Mouse (Mus musculus): ENCODE measurements around the gene Ablim1. TPM values are rescaled to one million over a fixed set of nuclear protein-coding genes. Genes with fewer than 3 reads are reported as not detected.

The Ablim1 gene
- polyA plus RNA-seq, 1 experiment from 2014 or later = 16.4 TPM

DNA sequence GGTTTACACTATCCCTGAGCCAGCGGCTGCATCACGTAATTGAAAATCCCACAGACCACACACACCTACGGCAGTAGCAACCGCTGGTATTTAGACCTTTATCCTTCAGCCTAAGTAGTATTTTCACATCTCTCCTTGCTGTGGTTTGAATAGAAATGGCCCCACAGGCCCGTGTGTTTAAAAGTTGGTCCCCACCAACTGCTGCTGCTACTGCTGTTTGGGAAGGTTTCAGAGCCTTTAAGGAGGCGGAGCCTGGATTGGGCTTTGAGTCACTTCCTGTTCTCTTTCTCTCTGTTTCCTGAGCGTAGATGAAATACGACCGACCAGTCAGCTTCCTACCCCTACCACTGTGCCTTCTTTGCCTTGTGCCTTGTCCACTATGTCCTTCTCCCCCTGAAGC lies 214.7 kb downstream of the Ablim1 start:
- Histone ChIP-seq H3K27me3 (ENCODE audit: low read depth, poor library complexity, severe bottlenecking) (no peaks in the 10 kb centered on the region), H3K4me1 (peaks cover 19% of the 10 kb centered on the region), H3K27ac (no peak overlapping the region), H3K36me3 (no peaks in the 10 kb centered on the region), H3K9me3 (replicated peaks) (no peaks in the 10 kb centered on the region), H3K4me3 (no peak overlapping the region)
- DNase-seq (ENCODE audit: low spot score) = no peak
- WGBS = 92% methylated on average over 9 of the region's 9 CpGs

DNA sequence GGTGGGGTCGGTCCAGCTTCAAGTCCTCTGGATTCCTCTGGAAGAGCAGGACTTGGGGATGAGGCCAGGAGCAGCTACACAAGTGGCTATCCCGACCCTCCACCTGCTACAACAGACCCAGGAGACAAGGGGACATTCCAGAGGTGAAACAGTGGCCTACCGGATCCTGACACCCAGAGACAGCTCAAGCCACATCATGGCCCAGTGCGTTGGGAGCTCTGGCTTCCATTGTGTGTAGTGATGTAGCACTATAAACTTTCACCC lies 215.7 kb downstream of the Ablim1 start:
- Histone ChIP-seq H3K27ac (no peak overlapping the region), H3K36me3 (no peaks in the 10 kb centered on the region), H3K9me3 (replicated peaks) (no peaks in the 10 kb centered on the region), H3K4me3 (no peak overlapping the region), H3K4me1 (peaks cover 11% of the 10 kb centered on the region), H3K27me3 (ENCODE audit: low read depth, poor library complexity, severe bottlenecking) (no peaks in the 10 kb centered on the region)
- no peak for DNase-seq (ENCODE audit: low spot score)
- WGBS = 86% methylated on average over 4 of the region's 4 CpGs

DNA sequence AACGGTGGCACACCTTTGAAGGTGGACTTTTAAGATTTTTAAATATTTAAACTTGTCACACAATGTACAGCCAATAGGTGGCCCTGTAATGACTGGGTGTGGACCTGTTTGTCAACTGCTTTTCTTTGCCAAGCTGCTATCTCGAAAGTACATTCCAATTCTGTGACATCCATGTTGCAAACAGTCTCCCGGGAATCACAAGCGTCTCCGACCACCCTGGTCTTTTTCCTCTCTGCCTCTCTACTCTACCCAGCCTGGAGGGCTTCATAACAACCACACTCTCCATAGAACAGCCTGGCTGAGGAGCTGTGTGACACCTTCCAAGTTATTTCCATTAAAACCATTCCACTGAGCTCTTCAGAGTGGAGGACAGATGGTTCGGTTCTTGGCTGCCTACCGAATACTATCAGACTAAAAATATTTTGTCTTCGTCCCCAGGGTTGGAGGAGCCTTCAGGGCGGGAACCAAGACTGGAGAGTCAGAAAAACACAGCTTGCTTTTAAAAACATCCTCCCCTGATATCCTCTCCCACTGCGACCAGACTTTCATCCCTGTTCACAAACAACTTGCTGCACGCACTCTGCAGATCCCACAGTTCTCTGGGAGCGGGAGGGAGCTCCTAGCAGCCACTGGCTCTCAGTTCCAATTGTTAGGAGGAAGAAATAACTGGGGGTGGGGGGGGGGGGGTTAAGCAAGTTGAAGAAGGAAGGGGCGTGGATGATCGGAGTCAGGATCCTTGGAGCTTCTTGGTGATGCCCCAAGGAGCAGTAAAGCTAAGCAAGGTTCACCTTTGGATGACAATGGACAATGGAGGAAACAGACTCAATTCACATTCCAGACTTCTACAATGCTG lies 216.3 kb downstream of the Ablim1 start:
- Histone ChIP-seq H3K36me3 (no peaks in the 10 kb centered on the region), H3K27ac (no peak overlapping the region), H3K27me3 (ENCODE audit: low read depth, poor library complexity, severe bottlenecking) (no peaks in the 10 kb centered on the region), H3K4me3 (no peak overlapping the region), H3K4me1 (peaks cover 5% of the 10 kb centered on the region), H3K9me3 (replicated peaks) (no peaks in the 10 kb centered on the region)
- no peak for DNase-seq (ENCODE audit: low spot score)
- 81% methylated on average over 14 of the region's 14 CpGs for WGBS

DNA sequence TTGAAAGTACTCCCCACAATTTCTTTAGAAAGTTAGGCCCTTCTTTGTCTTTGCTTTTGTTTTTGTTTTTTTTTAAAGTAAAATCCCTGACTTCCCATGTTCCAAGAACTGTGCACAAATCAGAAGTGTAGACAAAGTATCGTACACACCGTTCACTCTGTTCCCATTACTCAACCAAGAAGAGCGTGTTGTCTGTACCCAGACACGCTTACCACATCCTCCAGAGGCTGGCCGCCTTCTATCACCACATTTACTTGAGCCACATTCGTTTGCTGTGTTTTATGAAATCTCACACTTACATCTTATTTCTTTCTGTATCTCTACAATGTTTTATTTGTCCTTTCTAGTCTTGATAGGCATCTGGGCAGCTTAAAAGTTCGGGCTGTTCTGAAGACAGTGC lies 219.4 kb downstream of the Ablim1 start:
- no peaks in the 10 kb centered on the region for H3K36me3 ChIP-seq
- no peaks in the 10 kb centered on the region; the same call in 1 of the 2 replicates for H3K27me3 ChIP-seq (ENCODE audit: low read depth, poor library complexity, severe bottlenecking)
- H3K27ac ChIP-seq = no peak overlapping the region
- H3K9me3 ChIP-seq (replicated peaks) = no peaks in the 10 kb centered on the region
- WGBS = 92% methylated on average over 7 of the region's 7 CpGs
- H3K4me1 ChIP-seq = no peaks in the 10 kb centered on the region
- no peak for DNase-seq (ENCODE audit: low spot score)
- H3K4me3 ChIP-seq = no peak overlapping the region

DNA sequence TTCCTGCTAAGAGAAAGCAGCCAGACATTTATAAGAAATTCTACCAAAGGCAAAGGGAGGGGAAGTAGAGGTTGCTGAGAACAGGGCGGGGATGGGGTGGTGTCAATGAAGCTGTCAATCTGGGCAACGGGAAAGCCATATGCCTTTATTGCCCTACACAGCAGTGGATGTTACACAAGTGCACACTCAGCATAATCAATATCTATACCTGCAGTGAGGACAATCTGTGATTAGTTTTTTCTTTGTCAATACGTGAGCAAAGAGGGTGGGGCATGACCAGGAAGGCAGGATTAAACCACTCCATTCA lies 221.1 kb downstream of the Ablim1 start:
- Histone ChIP-seq H3K27me3 (ENCODE audit: low read depth, poor library complexity, severe bottlenecking) (no peaks in the 10 kb centered on the region; the same call in 1 of the 2 replicates), H3K27ac (no peak overlapping the region), H3K4me1 (0 out of 2 replicates have a peak, but pooled peaks cover 3% of the 10 kb centered on the region), H3K9me3 (replicated peaks) (no peaks in the 10 kb centered on the region), H3K4me3 (no peak overlapping the region), H3K36me3 (no peaks in the 10 kb centered on the region)
- no peak for DNase-seq (ENCODE audit: low spot score)
- WGBS = 80% methylated on average over 3 of the region's 3 CpGs

DNA sequence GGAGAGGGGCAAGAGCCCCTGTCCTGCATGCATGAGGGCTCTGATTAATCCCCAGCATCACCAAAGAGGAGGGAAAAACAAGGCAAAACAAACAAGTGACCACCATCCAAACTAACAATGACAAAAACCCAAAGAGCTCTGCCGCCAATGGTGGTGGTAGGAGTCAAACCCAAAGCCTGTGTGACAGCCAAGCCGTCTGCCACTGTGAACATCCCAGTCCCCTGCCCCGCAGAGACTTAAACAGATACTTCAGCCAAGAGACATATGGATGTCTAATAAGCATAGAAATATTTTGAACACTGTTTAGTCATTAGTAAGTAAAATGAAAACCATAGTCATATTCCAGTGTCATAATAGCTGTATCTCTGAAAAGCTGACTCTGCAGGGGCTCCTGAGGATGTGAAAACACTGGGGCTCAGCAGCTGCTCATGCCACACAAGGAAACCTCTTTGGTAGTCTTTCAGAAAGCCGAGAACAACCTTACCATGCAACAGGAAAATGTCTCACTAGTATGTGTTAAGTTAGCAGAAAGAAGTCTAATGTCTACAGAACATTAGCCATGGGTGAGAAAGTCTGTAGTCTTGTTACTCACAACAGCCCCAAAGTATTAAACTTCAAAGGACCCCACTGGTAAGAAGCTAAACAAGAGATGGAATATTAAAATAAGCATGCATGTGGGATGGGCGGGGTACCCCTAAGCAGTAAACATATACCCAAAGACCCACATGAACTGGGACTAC lies 221.6 kb downstream of the Ablim1 start:
- Histone ChIP-seq H3K4me1 (0 out of 2 replicates have a peak, but pooled peaks cover 3% of the 10 kb centered on the region), H3K27ac (no peak overlapping the region), H3K9me3 (replicated peaks) (no peaks in the 10 kb centered on the region), H3K4me3 (no peak overlapping the region), H3K27me3 (ENCODE audit: low read depth, poor library complexity, severe bottlenecking) (no peaks in the 10 kb centered on the region; the same call in 1 of the 2 replicates), H3K36me3 (no peaks in the 10 kb centered on the region)
- DNase-seq (ENCODE audit: low spot score) = no peak
- WGBS = 86% methylated on average over 5 of the region's 5 CpGs

DNA sequence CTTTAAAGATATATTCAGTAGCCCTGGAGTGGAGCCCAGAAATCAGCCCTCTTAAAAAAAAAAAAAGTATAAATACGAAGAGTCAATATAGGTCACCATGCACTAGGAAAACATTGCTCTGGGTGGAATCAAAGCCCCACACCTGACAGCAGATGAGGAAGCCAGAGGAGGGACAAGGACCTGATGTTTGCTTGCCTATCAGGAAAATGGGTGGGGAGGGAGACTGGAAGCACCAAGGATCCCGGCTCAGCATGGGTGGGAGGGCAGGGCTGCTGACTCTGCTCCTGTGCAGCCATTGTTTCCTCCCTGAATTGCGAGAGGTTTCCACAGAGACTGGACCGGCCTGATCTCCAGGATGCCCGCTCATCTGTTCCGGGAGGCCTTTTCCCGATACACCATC lies 223.4 kb downstream of the Ablim1 start:
- DNase-seq (ENCODE audit: low spot score) = no peak
- Histone ChIP-seq H3K36me3 (no peaks in the 10 kb centered on the region), H3K4me1 (0 out of 2 replicates have a peak, but pooled peaks cover 3% of the 10 kb centered on the region), H3K9me3 (replicated peaks) (no peaks in the 10 kb centered on the region), H3K27ac (no peak overlapping the region), H3K27me3 (ENCODE audit: low read depth, poor library complexity, severe bottlenecking) (no peaks in the 10 kb centered on the region; the same call in 1 of the 2 replicates), H3K4me3 (no peak overlapping the region)
- WGBS = 88% methylated on average over 7 of the region's 7 CpGs

DNA sequence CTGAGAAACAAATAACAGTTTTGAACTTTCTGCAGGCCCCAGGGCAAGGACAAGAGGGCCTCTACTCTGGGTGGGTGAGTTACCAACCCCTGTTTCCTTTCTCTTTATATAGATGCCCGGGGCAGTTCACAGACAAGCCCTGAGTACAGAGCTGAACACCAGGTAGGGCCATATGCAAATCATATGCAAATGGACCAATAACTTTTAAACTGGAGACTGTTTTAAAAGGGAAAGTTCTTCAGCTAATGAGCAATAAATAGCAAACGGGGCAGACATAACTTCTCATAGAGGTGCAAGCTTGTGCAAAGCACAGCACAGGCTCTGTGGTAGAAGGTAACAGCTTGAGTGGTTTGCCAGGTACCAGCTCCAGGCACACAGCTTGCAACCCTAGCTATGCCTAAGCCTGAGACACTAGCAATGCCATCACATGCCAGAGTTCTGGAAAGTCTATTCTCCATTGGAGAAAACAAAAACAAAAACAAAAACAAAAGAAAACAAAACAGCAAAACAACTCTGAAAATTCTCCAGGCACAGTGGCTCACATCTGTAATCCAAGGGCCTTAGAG lies 225.8 kb downstream of the Ablim1 start:
- H3K9me3 ChIP-seq (replicated peaks) = no peaks in the 10 kb centered on the region
- H3K36me3 ChIP-seq = no peaks in the 10 kb centered on the region
- H3K27ac ChIP-seq = no peak overlapping the region
- H3K27me3 ChIP-seq (ENCODE audit: low read depth, poor library complexity, severe bottlenecking) = peaks cover 14% of the 10 kb centered on the region
- WGBS = 75% methylated on average over 2 of the region's 2 CpGs
- no peak for DNase-seq (ENCODE audit: low spot score)
- no peak overlapping the region for H3K4me3 ChIP-seq
- H3K4me1 ChIP-seq = 0 out of 2 replicates have a peak, but pooled peaks cover 3% of the 10 kb centered on the region

DNA sequence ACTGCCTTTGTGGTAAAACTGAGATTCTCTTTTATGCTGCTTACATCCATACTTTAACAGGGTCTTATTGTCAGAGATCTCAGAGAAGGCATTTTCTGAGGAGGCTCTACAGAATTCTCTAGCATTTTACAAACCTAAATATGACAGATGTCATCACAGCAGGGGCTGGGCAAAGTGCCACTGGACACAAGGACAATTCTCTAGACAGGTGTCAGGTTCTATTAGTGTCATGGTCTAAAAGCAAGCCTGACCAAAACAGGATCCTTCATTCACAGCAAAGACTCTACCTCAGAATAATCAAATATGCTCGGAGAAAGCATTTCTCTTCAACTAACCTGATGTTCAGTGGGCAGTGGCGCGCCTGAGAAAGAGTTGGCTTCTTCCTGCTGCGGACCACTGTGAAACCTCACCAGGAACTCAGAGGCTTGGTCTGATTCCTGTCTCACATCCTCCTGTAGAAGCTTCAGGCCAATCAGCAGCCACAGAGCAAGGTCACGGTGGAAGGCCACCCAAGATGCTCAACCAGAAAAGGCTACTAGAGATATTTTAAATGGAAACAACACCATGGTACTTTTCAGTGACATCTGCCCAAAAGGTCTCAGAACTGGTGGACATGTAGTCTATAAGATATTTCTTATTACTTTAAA lies 230.1 kb downstream of the Ablim1 start:
- Histone ChIP-seq H3K4me3 (no peak overlapping the region), H3K9me3 (replicated peaks) (no peaks in the 10 kb centered on the region), H3K36me3 (no peaks in the 10 kb centered on the region), H3K27me3 (ENCODE audit: low read depth, poor library complexity, severe bottlenecking) (peaks cover 37% of the 10 kb centered on the region), H3K27ac (no peak overlapping the region), H3K4me1 (peaks cover 12% of the 10 kb centered on the region)
- 95% methylated on average over 5 of the region's 5 CpGs for WGBS
- DNase-seq (ENCODE audit: low spot score) = no peak

DNA sequence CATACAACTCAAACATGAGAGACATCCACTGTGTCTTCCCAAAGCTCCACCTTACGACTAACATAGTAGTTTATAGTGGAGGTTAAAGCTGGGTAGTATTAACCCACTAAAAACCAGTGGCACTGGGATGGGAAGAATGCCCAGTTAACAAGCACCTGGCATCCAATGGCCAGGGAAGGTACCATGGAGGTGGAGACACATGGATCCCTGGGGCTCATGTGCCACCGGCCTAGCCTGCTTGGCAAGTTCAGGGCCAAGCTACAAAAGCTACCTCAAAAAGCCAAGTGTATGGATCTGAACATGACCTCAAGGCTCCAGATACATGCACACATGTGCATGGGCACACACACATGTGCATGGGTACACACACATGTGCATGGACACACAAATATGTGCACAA lies 230.8 kb downstream of the Ablim1 start:
- no peak overlapping the region for H3K27ac ChIP-seq
- 95% methylated on average over 2 of the region's 2 CpGs for WGBS
- no peaks in the 10 kb centered on the region for H3K9me3 ChIP-seq (replicated peaks)
- H3K36me3 ChIP-seq = no peaks in the 10 kb centered on the region
- peaks cover 42% of the 10 kb centered on the region for H3K27me3 ChIP-seq (ENCODE audit: low read depth, poor library complexity, severe bottlenecking)
- H3K4me1 ChIP-seq = peaks cover 15% of the 10 kb centered on the region
- DNase-seq (ENCODE audit: low spot score) = no peak
- no peak overlapping the region for H3K4me3 ChIP-seq

DNA sequence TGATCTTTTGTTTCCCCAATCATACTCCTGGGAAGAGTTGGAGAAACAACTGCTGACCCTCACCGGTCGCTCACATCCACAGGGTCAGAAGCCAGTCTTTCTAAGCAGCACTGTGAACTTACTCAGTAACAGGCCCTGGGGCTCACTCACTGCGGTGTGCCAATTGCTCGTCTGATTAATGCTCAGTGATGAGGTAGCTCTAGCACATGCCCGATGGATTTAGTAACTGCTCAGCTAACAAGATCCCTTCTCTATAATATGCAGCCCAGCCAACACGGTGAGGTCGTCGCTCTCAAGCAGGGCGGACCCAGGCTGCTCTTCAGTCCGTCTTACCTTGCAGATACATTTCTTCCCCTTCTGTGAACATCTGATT lies 231.6 kb downstream of the Ablim1 start:
- WGBS = 74% methylated on average over 10 of the region's 10 CpGs
- DNase-seq (ENCODE audit: low spot score) = no peak
- H3K9me3 ChIP-seq (replicated peaks) = no peaks in the 10 kb centered on the region
- H3K4me3 ChIP-seq = no peak overlapping the region
- no peak overlapping the region for H3K27ac ChIP-seq
- no peaks in the 10 kb centered on the region for H3K36me3 ChIP-seq
- H3K4me1 ChIP-seq = peaks cover 22% of the 10 kb centered on the region
- peaks cover 49% of the 10 kb centered on the region for H3K27me3 ChIP-seq (ENCODE audit: low read depth, poor library complexity, severe bottlenecking)

DNA sequence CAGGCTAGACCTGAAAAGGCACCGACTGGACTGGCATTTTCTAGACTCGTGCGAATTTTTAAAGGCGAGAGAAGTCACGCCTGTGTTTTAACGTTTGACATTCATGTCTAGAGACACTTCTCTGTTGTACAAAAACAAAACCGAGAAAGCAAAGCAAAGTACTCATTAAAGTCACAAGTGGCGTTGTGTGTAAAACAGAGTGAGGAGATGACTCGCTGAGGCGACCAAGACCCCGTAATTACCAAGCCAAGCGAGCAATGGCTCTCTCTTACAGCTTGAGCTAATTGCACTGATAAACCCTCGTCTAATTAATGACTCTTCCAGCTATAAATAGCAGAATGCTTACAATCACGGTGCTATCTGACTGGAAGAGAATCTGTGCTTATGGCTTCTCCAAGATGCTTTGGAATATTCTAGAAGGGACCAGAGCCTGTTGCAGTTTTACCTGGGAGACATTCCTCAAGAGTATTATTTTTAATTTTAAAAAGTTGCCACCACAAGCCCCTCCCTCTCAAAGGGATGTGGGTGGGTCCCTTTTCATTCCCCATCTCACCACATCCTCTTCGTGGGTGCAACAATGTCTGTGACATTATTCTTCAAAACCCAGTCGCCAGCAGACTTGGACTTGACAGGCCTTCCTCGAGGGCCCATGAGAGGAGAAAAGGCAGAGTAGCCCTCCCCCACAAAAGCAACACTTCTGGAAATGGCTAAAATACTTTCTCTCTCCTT lies 232.1 kb downstream of the Ablim1 start:
- Histone ChIP-seq H3K27me3 (ENCODE audit: low read depth, poor library complexity, severe bottlenecking) (peaks cover 55% of the 10 kb centered on the region), H3K4me3 (no peak overlapping the region), H3K27ac (no peak overlapping the region), H3K4me1 (peaks cover 26% of the 10 kb centered on the region), H3K36me3 (no peaks in the 10 kb centered on the region), H3K9me3 (replicated peaks) (no peaks in the 10 kb centered on the region)
- WGBS = 65% methylated on average over 17 of the region's 17 CpGs
- DNase-seq (ENCODE audit: low spot score) = no peak

Data from limb, embryonic 10.5 days (tissue).